Mouse (Mus musculus): ENCODE data around the gene 4930535I16Rik. TPM values are rescaled to one million over a fixed set of nuclear protein-coding genes. Genes with fewer than 3 reads are reported as not detected.

Gene 4930535I16Rik
- polyA plus RNA-seq, 1 experiment from 2014 or later, result not detected

- DNase-seq (ENCODE audit: low spot score), result no peak
Observed at GRCm38 (mm10) chr4:123905126-123905668, 12.6 kb downstream of the 4930535I16Rik start.

GRCm38 (mm10) chr4:123904333-123905125 lies 13.3 kb downstream of the 4930535I16Rik start, which contains the start of gene Mycbp:
Gene Mycbp, plus strand, starts transcription at chr4:123904832.
- peak; percentile 97 for DNase-seq (ENCODE audit: low spot score)

- no peak for DNase-seq (ENCODE audit: low spot score)
Observed at GRCm38 (mm10) chr4:123903432-123903831, 14.4 kb downstream of the 4930535I16Rik start.

- DNase-seq (ENCODE audit: low spot score), result peak; percentile 51
Observed at GRCm38 (mm10) chr4:123898696-123899095, 19.1 kb downstream of the 4930535I16Rik start.

GRCm38 (mm10) chr4:123894295-123894694 lies 23.5 kb downstream of the 4930535I16Rik start:
- no peak for DNase-seq (ENCODE audit: low spot score)

- DNase-seq (ENCODE audit: low spot score), result no peak
Observed at GRCm38 (mm10) chr4:123893726-123894125, 24.1 kb downstream of the 4930535I16Rik start.

Other genes with a start within 250 kb of the 4930535I16Rik start
- 32.8 and 37.1 TPM in 2 replicates for gene Macf1, start 233.7 kb downstream of the 4930535I16Rik start, polyA plus RNA-seq (2015; fragmentation: Nextera tagmentation; extraction: Ambion mirVana)
- 485 and 491 TPM in 2 replicates for gene Ndufs5, start 199.8 kb downstream of the 4930535I16Rik start, polyA plus RNA-seq (2015; fragmentation: Nextera tagmentation; extraction: Ambion mirVana)
- gene Akirin1, start 167.7 kb downstream of the 4930535I16Rik start, polyA plus RNA-seq (2015; fragmentation: Nextera tagmentation; extraction: Ambion mirVana), result 95.5 and 113 TPM in 2 replicates
- 9.1 and 9.9 TPM in 2 replicates for gene Rhbdl2, start 130.1 kb downstream of the 4930535I16Rik start, polyA plus RNA-seq (2015; fragmentation: Nextera tagmentation; extraction: Ambion mirVana)
- gene 4933427I04Rik, start 58.3 kb downstream of the 4930535I16Rik start, polyA plus RNA-seq (2015; fragmentation: Nextera tagmentation; extraction: Ambion mirVana), result not detected in 2 replicates
- 64.7 and 76.5 TPM in 2 replicates for gene Mycbp, start 13.2 kb downstream of the 4930535I16Rik start, polyA plus RNA-seq (2015; fragmentation: Nextera tagmentation; extraction: Ambion mirVana)
- gene Rragc, start 576 bp downstream of the 4930535I16Rik start, polyA plus RNA-seq (2015; fragmentation: Nextera tagmentation; extraction: Ambion mirVana), result 41.2 and 48.5 TPM in 2 replicates